Mouse (Mus musculus) left cerebral cortex, postnatal 4 days (tissue): ENCODE measurements around the gene Trip11. TPM values are rescaled to one million over a fixed set of nuclear protein-coding genes. Genes with fewer than 3 reads are reported as not detected.

Source experiments
- DNase-seq: peaks from one replicate; pipeline ENCODE4 v3.0.0-alpha.2; 2022
- intact Hi-C: fragments of 180-260 bp; cut with DNase I; formaldehyde crosslinking; loops from one replicate; pipeline ENCODE4 v1.15.1; 2025
- total RNA-seq, 2 experiments: library from RNA; stranded (reverse); gene quantifications; 2 replicates each; pipeline ENCODE4 v1.2.3; 2021

Gene Trip11
- total RNA-seq, 2 experiments from 2014 or later, result 23.7 to 26.1 TPM

DNA sequence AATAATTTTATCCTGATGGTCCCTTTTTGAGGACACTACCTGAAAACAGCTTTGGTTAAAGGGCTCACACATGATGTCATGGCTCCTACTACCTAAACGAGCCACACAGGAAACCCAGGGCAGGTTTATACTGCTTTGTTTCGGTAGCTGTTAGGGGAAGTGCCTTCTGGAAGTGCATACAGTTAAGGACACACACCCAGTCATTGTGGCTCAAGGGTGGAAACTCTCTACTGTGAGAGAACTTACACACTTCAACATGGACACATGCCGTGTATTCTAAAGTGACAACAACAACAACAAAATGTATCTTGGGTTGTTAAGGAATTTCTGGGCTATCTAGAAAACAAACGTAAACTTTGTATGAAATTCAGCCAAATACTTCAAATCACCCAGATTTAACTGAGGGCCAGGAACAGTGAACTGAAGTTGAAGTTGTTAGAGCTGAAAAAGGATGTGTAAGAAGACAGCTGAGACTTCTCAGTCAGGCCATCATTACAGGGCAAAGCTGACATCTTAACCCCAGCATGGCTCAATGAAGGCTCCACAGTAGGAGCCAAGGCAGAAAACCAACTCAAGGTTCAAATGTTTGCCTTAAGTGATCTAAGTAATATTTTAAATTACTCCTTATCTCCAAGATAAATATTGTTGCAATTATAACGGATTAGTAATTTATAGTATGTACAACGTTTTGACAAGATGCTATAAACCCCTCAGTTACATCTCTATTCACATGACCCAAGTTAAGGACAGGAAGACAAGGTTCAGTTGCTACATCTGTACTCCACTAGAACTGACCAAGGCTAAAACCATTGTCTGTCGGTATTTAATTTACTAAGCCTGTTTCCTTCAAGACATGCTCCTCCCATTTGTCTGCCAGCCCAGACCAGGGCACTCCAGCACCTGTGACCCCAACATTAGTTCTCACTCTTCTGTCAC is 80.6 kb downstream of the Trip11 start:
- DNase-seq, result no peak
- intact Hi-C loops, result no loop called here

GRCm38 (mm10) chr12:101831221-101831620 is 81.8 kb downstream of the Trip11 start:
- intact Hi-C loops, result no loop called here

GRCm38 (mm10) chr12:101823161-101823560 is 89.9 kb downstream of the Trip11 start:
- DNase-seq, result no peak
- intact Hi-C loops, result no loop called here

More at GRCm38 (mm10) chr12:101831221-101831620, 81.8 kb downstream of the Trip11 start:
- no peak for DNase-seq

DNA sequence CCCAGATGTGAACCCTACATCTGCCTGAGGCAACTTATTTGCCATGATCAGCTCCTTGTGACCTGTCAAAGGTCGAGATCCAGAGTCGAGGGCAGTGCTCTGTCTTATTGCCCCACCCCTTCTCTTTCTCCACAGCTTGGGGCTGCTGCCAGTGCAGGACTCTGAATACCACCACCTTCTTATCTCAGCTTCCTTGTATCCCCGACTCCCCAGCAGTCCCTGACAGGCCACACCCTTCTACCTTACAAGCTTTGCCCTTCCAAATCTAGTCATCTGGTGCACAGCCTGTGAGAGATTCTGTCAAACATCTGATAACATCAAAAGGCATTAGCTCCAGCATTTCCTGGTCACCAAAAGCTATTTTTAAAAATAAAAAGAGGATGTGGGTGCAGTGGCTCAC is 91.5 kb downstream of the Trip11 start:
- intact Hi-C loops, result no loop called here
- DNase-seq, result no peak

DNA sequence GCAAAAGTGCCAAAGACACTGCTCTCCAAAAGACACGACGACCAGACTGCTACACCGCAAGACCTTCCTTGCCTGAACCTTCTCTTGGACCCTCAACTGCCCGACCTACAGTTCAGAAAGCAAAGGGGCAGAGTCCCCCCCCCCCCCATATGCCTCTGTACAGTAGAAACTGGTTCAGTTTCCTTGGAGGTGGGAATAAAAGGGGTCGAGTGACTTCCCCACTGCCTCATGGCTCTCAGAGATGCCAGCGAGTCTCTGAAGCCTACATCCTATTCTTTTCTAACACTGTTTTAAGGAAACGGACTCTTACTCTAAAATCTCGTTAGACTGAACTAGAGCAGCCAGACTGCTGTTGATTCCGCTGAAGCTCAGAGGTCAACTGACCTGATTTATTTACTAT is 93.5 kb downstream of the Trip11 start:
- DNase-seq, result no peak
- intact Hi-C loops, result no loop called here

GRCm38 (mm10) chr12:101818608-101819370 is 94.3 kb downstream of the Trip11 start, which contains the start of gene Fbln5:
Gene Fbln5, minus strand, starts transcription at chr12:101819055.
- intact Hi-C loops, result no loop called here
- peak; percentile 27 for DNase-seq

DNA sequence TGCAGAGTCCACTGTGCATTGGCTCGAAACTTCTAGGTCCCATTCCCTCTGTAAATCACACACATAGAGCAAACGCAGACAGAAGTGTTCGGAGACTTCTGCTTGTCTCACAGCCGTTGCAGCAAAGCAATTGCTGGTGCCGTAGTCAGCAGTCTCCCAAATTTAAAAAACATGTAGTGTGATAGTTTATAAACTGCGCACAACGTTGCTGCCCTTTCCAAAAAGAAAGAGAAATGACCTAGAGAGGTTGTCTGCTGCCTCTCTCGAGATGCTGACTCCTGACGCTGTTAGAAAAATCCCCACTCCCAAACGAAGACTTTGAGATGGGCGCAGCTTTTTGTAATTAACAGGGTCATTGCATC is 94.8 kb downstream of the Trip11 start:
- intact Hi-C loops, result no loop called here
- DNase-seq, result no peak

DNA sequence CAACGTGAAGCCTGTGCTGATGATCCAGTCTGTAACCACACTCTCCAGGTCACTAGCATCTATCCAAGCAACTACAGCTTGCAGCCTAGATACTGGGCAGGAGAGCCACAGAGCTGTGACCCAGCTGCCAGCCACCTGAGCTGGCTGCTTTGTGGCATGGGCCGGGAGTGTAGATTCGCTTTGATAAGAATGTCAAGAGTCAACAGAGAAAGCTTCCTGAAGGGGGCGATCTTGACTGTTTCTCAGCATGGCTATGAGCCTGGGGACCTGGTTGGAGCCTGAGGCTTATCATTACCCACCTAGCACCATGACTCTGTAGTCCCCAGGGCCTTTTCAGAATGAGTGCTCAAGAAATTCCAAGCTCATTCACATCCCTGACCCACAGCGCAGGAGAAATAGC is 96.3 kb downstream of the Trip11 start:
- intact Hi-C loops, result no loop called here
- DNase-seq, result no peak

DNA sequence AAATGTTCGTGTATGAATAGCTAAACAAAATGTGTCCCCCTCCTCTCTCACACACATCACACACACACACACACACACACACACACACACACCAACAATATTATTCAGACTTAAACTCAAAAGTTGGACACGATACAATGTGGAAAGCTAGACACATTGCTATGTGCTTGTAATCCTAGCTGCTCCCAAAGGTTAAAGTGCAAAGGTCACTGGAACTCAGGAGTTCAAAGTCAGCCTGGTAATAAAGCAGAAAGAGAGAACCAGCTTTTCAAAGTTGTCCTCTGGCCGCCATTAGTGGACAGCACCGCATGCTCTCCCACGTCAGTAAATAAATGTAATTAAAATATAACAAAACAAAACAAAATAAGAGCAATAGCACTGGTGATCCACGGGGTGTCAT is 97.3 kb downstream of the Trip11 start:
- no peak for DNase-seq
- intact Hi-C loops, result no loop called here

DNA sequence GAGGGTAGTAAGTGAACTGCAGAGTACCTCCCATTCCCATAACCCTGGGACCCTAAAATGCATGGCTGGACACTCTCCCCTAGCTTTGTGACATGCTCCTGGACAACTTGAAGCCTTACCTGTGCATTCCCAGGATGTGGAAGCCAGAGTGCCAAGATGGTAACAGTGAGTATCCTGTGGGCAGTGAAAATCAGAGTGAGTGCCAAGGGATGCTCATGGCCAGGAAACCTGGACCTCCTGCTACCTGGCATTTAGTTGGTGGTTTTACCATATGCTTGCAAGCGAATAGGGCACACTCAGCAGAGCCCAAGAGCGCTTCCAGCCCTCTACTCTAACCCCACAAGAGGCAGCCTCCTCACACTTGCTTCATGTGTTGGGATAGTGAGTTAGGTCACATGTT is 98.6 kb downstream of the Trip11 start:
- no peak for DNase-seq
- intact Hi-C loops, result no loop called here

DNA sequence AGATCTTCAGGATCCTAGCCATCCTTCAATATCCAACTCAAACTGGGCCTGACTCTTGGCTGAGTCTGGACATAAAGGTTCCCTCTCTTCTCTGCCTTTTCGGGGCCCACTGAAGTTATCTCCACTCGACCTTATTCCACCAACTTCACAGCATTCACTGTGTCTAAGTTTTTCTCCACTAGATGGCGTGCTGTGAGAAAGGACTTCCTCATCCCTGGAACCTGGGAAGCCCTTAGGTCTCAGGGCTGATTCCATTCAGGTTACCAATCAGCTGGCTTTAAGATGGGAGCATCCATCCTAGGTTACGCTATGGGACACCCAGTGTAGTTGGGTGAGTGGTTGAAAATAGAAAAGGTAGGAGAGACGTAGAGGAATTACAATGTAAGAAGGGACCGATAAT is 101.9 kb downstream of the Trip11 start:
- intact Hi-C loops, result no loop called here
- no peak for DNase-seq

GRCm38 (mm10) chr12:101810515-101810914 is 102.6 kb downstream of the Trip11 start:
- DNase-seq, result peak; percentile 53
- intact Hi-C loops, result no loop called here

GRCm38 (mm10) chr12:101807400-101807799 is 105.7 kb downstream of the Trip11 start:
- intact Hi-C loops, result no loop called here
- DNase-seq, result peak; percentile 29

DNA sequence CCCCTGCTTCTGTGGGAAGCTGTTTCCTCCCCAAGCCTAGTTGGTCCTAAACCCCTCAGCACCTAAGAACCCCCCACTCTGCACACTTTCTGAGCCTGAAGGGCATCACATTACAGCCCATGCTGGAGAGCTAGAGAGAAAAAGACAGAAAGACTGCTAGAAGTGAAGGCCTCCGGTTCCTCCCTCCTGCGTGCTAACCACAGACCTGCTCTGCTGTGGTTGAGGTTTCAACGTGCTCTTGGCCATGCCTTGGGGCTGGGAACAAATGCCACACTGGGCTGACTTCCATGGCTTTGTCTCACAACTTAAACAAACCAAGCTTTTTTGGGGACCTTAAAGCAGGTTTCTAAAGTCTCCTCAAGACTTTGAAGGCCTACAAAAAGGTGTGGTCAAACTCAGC is 110.6 kb downstream of the Trip11 start:
- DNase-seq, result no peak
- intact Hi-C loops, result no loop called here

GRCm38 (mm10) chr12:101801744-101802143 is 111.3 kb downstream of the Trip11 start:
- intact Hi-C loops, result no loop called here

DNA sequence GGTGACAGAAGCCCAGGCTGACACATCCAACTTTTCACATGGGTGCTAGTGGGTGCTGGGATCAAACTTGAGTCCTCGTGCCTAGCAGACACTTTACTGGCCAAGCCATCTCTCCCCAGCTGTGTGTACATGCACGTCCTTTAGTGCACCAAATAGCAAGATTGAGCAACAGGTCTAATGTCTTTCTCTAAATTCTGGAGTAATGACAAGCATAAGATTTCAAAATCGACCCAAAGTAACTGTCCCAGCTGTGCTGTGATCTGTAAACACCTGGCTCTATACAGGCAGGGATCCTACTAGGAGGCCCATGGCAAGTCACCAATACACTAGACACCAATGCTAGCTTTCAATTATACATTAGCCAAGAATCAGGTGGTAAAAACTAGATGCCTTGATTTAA is 112.0 kb downstream of the Trip11 start:
- intact Hi-C loops, result no loop called here

More at GRCm38 (mm10) chr12:101801744-101802143, 111.3 kb downstream of the Trip11 start:
- DNase-seq, result no peak

DNA sequence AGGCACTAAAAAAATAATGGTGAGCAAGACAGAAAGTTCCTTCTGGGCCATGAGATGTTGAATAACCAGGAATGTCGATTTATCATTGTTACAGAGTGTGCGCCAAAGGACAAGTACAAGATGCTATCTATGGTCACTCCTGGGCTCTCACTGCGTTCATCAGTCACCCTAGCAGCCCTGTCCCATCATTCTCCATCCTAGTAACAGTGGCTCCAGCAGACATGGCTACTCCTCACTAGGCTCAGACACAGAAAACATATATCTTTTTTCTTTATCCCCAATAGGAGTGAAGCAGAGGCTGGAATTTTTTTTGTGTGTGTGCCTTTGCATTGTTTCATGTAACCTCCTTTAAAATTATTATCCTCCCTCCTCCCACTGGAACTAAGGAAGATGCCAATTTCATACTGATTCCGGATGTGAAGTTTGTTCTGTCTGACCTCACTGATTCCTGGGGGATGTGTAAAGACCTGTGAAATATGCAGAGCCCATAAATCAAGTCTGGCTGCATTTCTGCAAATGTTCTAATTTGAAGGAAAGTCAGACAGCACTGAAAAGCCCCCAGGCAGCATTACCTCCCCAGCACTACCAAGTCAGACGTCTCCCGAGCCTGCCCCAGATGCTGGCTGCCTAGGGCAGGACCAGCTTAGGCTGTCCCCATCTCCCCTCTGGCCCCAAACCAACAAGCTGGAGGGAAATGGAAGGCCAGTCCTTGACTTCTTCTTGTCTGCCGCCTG is 114.7 kb downstream of the Trip11 start:
- intact Hi-C loops, result no loop called here
- no peak for DNase-seq

More for the DNA sequence above, 112.0 kb downstream of the Trip11 start:
- DNase-seq, result no peak

GRCm38 (mm10) chr12:101794458-101794857 is 118.6 kb downstream of the Trip11 start:
- intact Hi-C loops, result no loop called here
- DNase-seq, result no peak

DNA sequence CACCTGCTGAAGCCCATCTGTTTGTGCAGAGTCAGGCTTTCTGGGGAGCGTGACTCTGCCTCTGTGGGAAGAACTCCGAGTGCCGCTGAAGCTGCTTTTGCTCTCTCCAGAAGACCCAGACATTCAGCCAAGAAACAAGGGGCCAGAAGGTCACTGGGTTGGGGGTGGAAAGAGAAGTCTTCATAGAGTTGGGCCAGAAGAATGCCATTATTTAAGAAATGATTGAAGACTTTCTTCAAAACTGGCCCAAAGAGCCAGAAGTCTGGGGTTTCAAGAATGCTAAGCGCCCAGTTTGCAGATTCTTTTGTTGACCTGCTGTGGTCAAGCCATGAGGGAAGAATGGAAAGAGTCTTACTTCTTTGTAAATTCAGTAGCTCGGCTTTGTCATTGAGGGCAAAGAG is 119.8 kb downstream of the Trip11 start:
- DNase-seq, result no peak
- intact Hi-C loops, result no loop called here

DNA sequence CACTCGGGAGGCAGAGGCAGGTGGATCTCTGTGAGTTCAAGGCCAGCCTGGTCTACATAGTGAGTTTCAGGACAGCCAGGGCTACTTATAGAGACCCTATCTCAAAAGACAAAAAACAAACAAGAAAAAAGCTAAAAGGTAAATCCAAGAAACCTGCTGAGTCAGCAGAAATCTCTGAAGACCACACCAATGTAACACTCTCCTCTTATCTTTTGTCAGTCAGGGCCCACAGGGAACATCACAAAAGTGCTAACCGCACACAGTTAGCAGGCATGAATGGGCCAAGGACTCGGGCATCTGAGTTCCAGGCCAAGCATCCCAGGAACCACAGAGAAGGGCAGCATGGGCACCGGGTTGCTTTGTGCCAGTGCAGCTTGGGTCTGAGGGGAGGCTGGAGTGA is 120.4 kb downstream of the Trip11 start:
- no peak for DNase-seq
- intact Hi-C loops, result no loop called here

DNA sequence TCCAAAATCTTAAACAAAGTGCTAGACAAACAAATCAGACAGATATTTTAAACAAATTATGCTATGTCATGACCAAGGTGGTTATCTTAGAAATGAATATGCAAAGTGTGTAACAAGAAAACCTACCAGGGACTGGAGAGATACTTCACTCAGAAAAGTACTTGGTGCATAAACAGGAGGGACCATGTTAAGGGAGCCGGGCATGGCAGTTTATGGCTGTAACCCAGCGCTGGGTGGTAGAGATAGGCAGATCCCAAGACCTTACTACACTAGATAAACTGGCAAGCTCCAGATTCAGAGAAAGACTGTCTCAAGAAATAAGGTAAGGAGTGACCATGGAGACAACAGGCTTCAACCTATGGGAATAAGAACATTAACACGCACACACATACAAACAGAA is 123.3 kb downstream of the Trip11 start:
- intact Hi-C loops, result no loop called here
- DNase-seq, result no peak
